Mouse (Mus musculus) hindlimb bud, embryonic 11.5 days (tissue): Measurements from ENCODE around the gene Lbh.

Experiments used
- DNase-seq: peaks from one replicate; pipeline ENCODE4 v3.0.0-alpha.2; 2012; ENCODE audit warnings: low read depth, low spot score; ENCODE audit errors: extremely low spot score

Gene Lbh

GRCm38 (mm10) chr17:72938026-72938795, 20.1 kb downstream of the Lbh start:
- no peak for DNase-seq

- no peak for DNase-seq
These were observed 20.9 kb downstream of the Lbh start for GRCm38 (mm10) chr17:72938871-72939568.

GRCm38 (mm10) chr17:72939569-72939899, 21.4 kb downstream of the Lbh start:
- DNase-seq: no peak

GRCm38 (mm10) chr17:72944368-72944767, 26.3 kb downstream of the Lbh start:
- no peak for DNase-seq

- no peak for DNase-seq
These were observed 29.2 kb downstream of the Lbh start for GRCm38 (mm10) chr17:72947111-72947859.

GRCm38 (mm10) chr17:72948119-72948518, 30.0 kb downstream of the Lbh start:
- no peak for DNase-seq

GRCm38 (mm10) chr17:72949247-72949701, 31.2 kb downstream of the Lbh start:
- no peak for DNase-seq

GRCm38 (mm10) chr17:72951331-72951730, 33.2 kb downstream of the Lbh start:
- no peak for DNase-seq

- DNase-seq: no peak
These were observed 35.9 kb downstream of the Lbh start for GRCm38 (mm10) chr17:72953811-72954685.

GRCm38 (mm10) chr17:72955534-72955933, 37.4 kb downstream of the Lbh start:
- DNase-seq: no peak

- DNase-seq: no peak
These were observed 38.9 kb downstream of the Lbh start for GRCm38 (mm10) chr17:72957016-72957415.

- no peak for DNase-seq
These were observed 40.8 kb downstream of the Lbh start for GRCm38 (mm10) chr17:72958886-72959285.

GRCm38 (mm10) chr17:72959497-72960039, 41.5 kb downstream of the Lbh start:
- no peak for DNase-seq

- DNase-seq: no peak
These were observed 42.1 kb downstream of the Lbh start for GRCm38 (mm10) chr17:72960243-72960642.

GRCm38 (mm10) chr17:72960873-72961272, 42.8 kb downstream of the Lbh start:
- DNase-seq: no peak

- DNase-seq: no peak
These were observed 44.0 kb downstream of the Lbh start for GRCm38 (mm10) chr17:72961953-72962630.

GRCm38 (mm10) chr17:72965687-72966086, 47.6 kb downstream of the Lbh start:
- no peak for DNase-seq

- DNase-seq: peak; percentile 22
These were observed 48.0 kb downstream of the Lbh start for GRCm38 (mm10) chr17:72966091-72966531.

GRCm38 (mm10) chr17:72966878-72967277, 48.8 kb downstream of the Lbh start:
- DNase-seq: no peak
